Comparison of ENCODE assay signal across 22 mouse cellular contexts in genomic region chr7:111189731-111190130, GRCm38 (mm10).
DNase-seq lines count a peak whose midpoint lies in the region; ATAC-seq and TF ChIP-seq lines count a peak whose summit lies in the region.
"Had no signal": no experiment of that assay in that cellular context is flagged by ENCODE, and none has a peak within 500 bp of the region (broad histone marks: within the 10 kb centered on the region; RNA-seq: fewer than 3 reads in every experiment).

No protein-coding gene starts in this region.

- H3K9me3 ChIP-seq in kidney, postnatal 0 days (replicated peaks; ENCODE audit: low read length): no peaks in the 10 kb centered on the region
- no peaks in the 10 kb centered on the region for H3K9me3 ChIP-seq in kidney, embryonic 15.5 days (replicated peaks)
- H3K9me3 ChIP-seq in lung, embryonic 14.5 days (ENCODE audit: low read depth, low read length): no peaks in the 10 kb centered on the region
- H3K9me3 ChIP-seq: embryonic facial prominence, embryonic 13.5 days; embryonic facial prominence, embryonic 15.5 days; forebrain, embryonic 13.5 days; forebrain, embryonic 15.5 days had no signal

- no peak overlapping the region for H3K4me3 ChIP-seq in kidney, postnatal 0 days (replicated peaks; ENCODE audit: low read depth, low read length)
- H3K4me3 ChIP-seq in kidney, embryonic 15.5 days (replicated peaks): no peak overlapping the region
- H3K4me3 ChIP-seq in lung, embryonic 14.5 days (ENCODE audit: low read depth, low read length): no peak overlapping the region
- no peak overlapping the region for H3K4me3 ChIP-seq in embryonic fibroblast, embryonic 13.5 days (ENCODE audit: insufficient read depth, low read length)
- H3K4me3 ChIP-seq: embryonic facial prominence, embryonic 13.5 days; embryonic facial prominence, embryonic 15.5 days; forebrain, embryonic 13.5 days; forebrain, embryonic 15.5 days had no signal

- DNase-seq in kidney, postnatal 0 days (ENCODE audit: low spot score): peak; percentile 19
- DNase-seq in lung, embryonic 14.5 days: peak; percentile 54
- no peak for DNase-seq in lung, postnatal 10 days
- no peak for DNase-seq in layer of hippocampus, adult 8-10 months (ENCODE audit: low spot score in 2 of 2)
- DNase-seq: adrenal gland, adult 8-10 months; adrenal gland, postnatal 14 days; adrenal gland, postnatal 36 days; cerebellum, adult 18-20 months; cerebellum, adult 8-10 months; cerebellum, adult 9-11 months; cerebellum, postnatal 14 days; cerebellum, postnatal 36 days; embryo, embryonic 11 days; forebrain, postnatal 0 days had no signal

- 72% methylated on average over 4 of the region's 4 CpGs for WGBS in kidney, postnatal 0 days
- 81% methylated on average over 4 of the region's 4 CpGs for WGBS in kidney, embryonic 15.5 days
- 62% methylated on average over 4 of the region's 4 CpGs for whole genome bisulfite sequencing in lung, embryonic 14.5 days

- no peak overlapping the region for H3K4me2 ChIP-seq in kidney, postnatal 0 days (ENCODE audit: low read length)
- no peak overlapping the region for H3K4me2 ChIP-seq in kidney, embryonic 15.5 days
- H3K4me2 ChIP-seq in lung, embryonic 14.5 days: no peak overlapping the region
- H3K4me2 ChIP-seq: embryonic facial prominence, embryonic 13.5 days; embryonic facial prominence, embryonic 15.5 days; forebrain, embryonic 13.5 days; forebrain, embryonic 15.5 days had no signal

- H3K4me1 ChIP-seq in kidney, postnatal 0 days (replicated peaks; ENCODE audit: insufficient read depth, low read length): no peaks in the 10 kb centered on the region
- H3K4me1 ChIP-seq in kidney, embryonic 15.5 days: peaks cover 16% of the 10 kb centered on the region
- H3K4me1 ChIP-seq in lung, embryonic 14.5 days (ENCODE audit: insufficient read depth): no peaks in the 10 kb centered on the region; the same call in 1 of the 2 replicates
- 0 out of 2 replicates have a peak, but pooled peaks cover 2% of the 10 kb centered on the region for H3K4me1 ChIP-seq in embryonic fibroblast, embryonic 13.5 days (ENCODE audit: control insufficient read depth, insufficient read depth, low read length)
- H3K4me1 ChIP-seq: forebrain, embryonic 13.5 days had no signal

- TF ChIP-seq CTCF in kidney, postnatal 0 days (IDR thresholded peaks at IDR 0.05; ENCODE audit: low read depth): no peak
- TF ChIP-seq CTCF in lung, embryonic 14.5 days (IDR thresholded peaks at IDR 0.05; ENCODE audit: low read depth): no peak
- no peak for TF ChIP-seq CTCF in embryonic fibroblast, embryonic 13.5 days (IDR thresholded peaks at IDR 0.05; ENCODE audit: borderline replicate concordance, insufficient read depth, low read length)

- no peak for ATAC-seq in kidney, postnatal 0 days (replicated peaks; ENCODE audit: low FRiP score, low read depth)
- ATAC-seq in kidney, embryonic 15.5 days (replicated peaks; ENCODE audit: low FRiP score): no peak
- ATAC-seq in lung, embryonic 14.5 days (ENCODE audit: insufficient read depth): no peak
- ATAC-seq: activated CD4-positive, CD25-positive, alpha-beta regulatory T cell, adult 4 months; forebrain, embryonic 13.5 days; forebrain, embryonic 15.5 days; forebrain, postnatal 0 days; Patski had no signal

- H3K36me3 ChIP-seq in kidney, postnatal 0 days (ENCODE audit: insufficient read depth, low read length): no peaks in the 10 kb centered on the region
- no peaks in the 10 kb centered on the region for H3K36me3 ChIP-seq in kidney, embryonic 15.5 days
- no peaks in the 10 kb centered on the region for H3K36me3 ChIP-seq in lung, embryonic 14.5 days (ENCODE audit: insufficient read depth)
- H3K36me3 ChIP-seq: embryonic facial prominence, embryonic 13.5 days; embryonic facial prominence, embryonic 15.5 days; forebrain, embryonic 15.5 days had no signal

- H3K27me3 ChIP-seq in kidney, postnatal 0 days (ENCODE audit: insufficient read depth, low read length): no peaks in the 10 kb centered on the region
- H3K27me3 ChIP-seq in kidney, embryonic 15.5 days: no peaks in the 10 kb centered on the region
- no peaks in the 10 kb centered on the region for H3K27me3 ChIP-seq in lung, embryonic 14.5 days (ENCODE audit: insufficient read depth, low read length)
- H3K27me3 ChIP-seq: embryonic facial prominence, embryonic 13.5 days; embryonic facial prominence, embryonic 15.5 days; forebrain, embryonic 13.5 days; forebrain, embryonic 15.5 days; Patski had no signal

- no peak overlapping the region for H3K9ac ChIP-seq in kidney, postnatal 0 days (ENCODE audit: low read depth, low read length)
- no peak overlapping the region for H3K9ac ChIP-seq in kidney, embryonic 15.5 days
- no peak overlapping the region for H3K9ac ChIP-seq in lung, embryonic 14.5 days
- H3K9ac ChIP-seq: embryonic facial prominence, embryonic 13.5 days; embryonic facial prominence, embryonic 15.5 days; forebrain, embryonic 13.5 days; forebrain, embryonic 15.5 days; forebrain, postnatal 0 days had no signal

- no peak for TF ChIP-seq POLR2A in embryonic fibroblast, embryonic 13.5 days (IDR thresholded peaks at IDR 0.05; ENCODE audit: low read depth, low read length)

- H3K27ac ChIP-seq in kidney, postnatal 0 days: no peak overlapping the region
- no peak overlapping the region for H3K27ac ChIP-seq in kidney, embryonic 15.5 days
- H3K27ac ChIP-seq in lung, embryonic 14.5 days (ENCODE audit: low read depth): no peak overlapping the region
- peak overlapping the region; percentile 53; the same call in 1 of the 2 replicates for H3K27ac ChIP-seq in embryonic fibroblast, embryonic 13.5 days (ENCODE audit: insufficient read depth, low read length)
- H3K27ac ChIP-seq: embryonic facial prominence, embryonic 13.5 days; embryonic facial prominence, embryonic 15.5 days; forebrain, embryonic 13.5 days; forebrain, embryonic 15.5 days had no signal

Comparison
In these comparisons a context has a peak if more than half of its experiments do, and no peak if none do; other contexts are left out.
1. DNase-seq: peak in kidney, postnatal 0 days (single experiment) and lung, embryonic 14.5 days (single experiment); none in lung, postnatal 10 days (single experiment) and layer of hippocampus, adult 8-10 months (0 of 2).